9 mouse cellular contexts compared by ENCODE assay signal in genomic region chr11:61023416-61024200, GRCm38 (mm10). TPM values are rescaled to one million over a fixed set of nuclear protein-coding genes. Genes with fewer than 3 reads are reported as not detected.
DNase-seq lines count a peak whose midpoint lies in the region; ATAC-seq and TF ChIP-seq lines count a peak whose summit lies in the region.
"Had no signal": no experiment of that assay in that cellular context is flagged by ENCODE, and none has a peak within 500 bp of the region (broad histone marks: within the 10 kb centered on the region; RNA-seq: fewer than 3 reads in every experiment).

No protein-coding gene starts in this region.

- intact Hi-C loops in heart, postnatal 25 days (cut with DNase I), result loop anchor here (5.0 kb wide), 1 partner anchor 36 kb away; no protein-coding TSS in a partner anchor
- intact Hi-C loops in left cerebral cortex, postnatal 25 days (cut with DNase I), result no loop called here

- no peak for TF ChIP-seq POLR2A in limb, embryonic 14.5 days (IDR thresholded peaks at IDR 0.05; ENCODE audit: borderline replicate concordance, extremely low read depth, insufficient read depth, insufficient read length)

- 50% methylated on average over 9 of the region's 9 CpGs for WGBS in heart, embryonic 11.5 days (ENCODE audit: insufficient replicate concordance)
- WGBS in forebrain, embryonic 11.5 days, result 59% methylated on average over 9 of the region's 9 CpGs
- WGBS in limb, embryonic 14.5 days, result 51% methylated on average over 9 of the region's 9 CpGs

- H3K4me1 ChIP-seq in heart, embryonic 11.5 days (ENCODE audit: control insufficient read depth, insufficient read depth, low read length), result peaks cover 37% of the 10 kb centered on the region
- peaks cover 6% of the 10 kb centered on the region for H3K4me1 ChIP-seq in forebrain, embryonic 11.5 days (replicated peaks; ENCODE audit: control insufficient read depth, insufficient read depth, low read length)
- H3K4me1 ChIP-seq in limb, embryonic 14.5 days (ENCODE audit: control insufficient read depth, insufficient read depth, low read length), result 0 out of 2 replicates have a peak, but pooled peaks cover 6% of the 10 kb centered on the region

- peak overlapping the region; percentile 72 for H3K4me3 ChIP-seq in heart, embryonic 11.5 days (ENCODE audit: low read depth, low read length)
- no peak overlapping the region for H3K4me3 ChIP-seq in forebrain, embryonic 11.5 days (ENCODE audit: low read depth, low read length)
- peak overlapping the region; percentile 51; the same call in 1 of the 2 replicates for H3K4me3 ChIP-seq in limb, embryonic 14.5 days (replicated peaks; ENCODE audit: low read length)

- H3K9me3 ChIP-seq in heart, embryonic 11.5 days (replicated peaks; ENCODE audit: control insufficient read depth, low read length), result no peaks in the 10 kb centered on the region
- H3K9me3 ChIP-seq in forebrain, embryonic 11.5 days (ENCODE audit: control insufficient read depth, low read length), result no peaks in the 10 kb centered on the region
- no peaks in the 10 kb centered on the region for H3K9me3 ChIP-seq in limb, embryonic 14.5 days (ENCODE audit: control insufficient read depth, low read length)

- no peak for ATAC-seq in heart, embryonic 11.5 days (replicated peaks; ENCODE audit: insufficient number of reproducible peaks, low FRiP score, low TSS enrichment)
- ATAC-seq in forebrain, embryonic 11.5 days (replicated peaks; ENCODE audit: low FRiP score), result no peak
- no peak for ATAC-seq in limb, embryonic 14.5 days (ENCODE audit: low FRiP score, low read depth)
- ATAC-seq in megakaryocyte progenitor cell, adult 5-6 weeks (replicated peaks; ENCODE audit: poor library complexity), result no peak

- H3K36me3 ChIP-seq in heart, embryonic 11.5 days (ENCODE audit: control insufficient read depth, insufficient read depth, low read length), result no peaks in the 10 kb centered on the region
- no peaks in the 10 kb centered on the region for H3K36me3 ChIP-seq in forebrain, embryonic 11.5 days (ENCODE audit: control insufficient read depth, insufficient read depth, low read length)
- no peaks in the 10 kb centered on the region for H3K36me3 ChIP-seq in limb, embryonic 14.5 days (ENCODE audit: control insufficient read depth, insufficient read depth, low read length)

- H3K27me3 ChIP-seq in heart, embryonic 11.5 days (ENCODE audit: control insufficient read depth, insufficient read depth, low read length), result peaks cover 52% of the 10 kb centered on the region
- peaks cover 44% of the 10 kb centered on the region for H3K27me3 ChIP-seq in forebrain, embryonic 11.5 days (ENCODE audit: control insufficient read depth, insufficient read depth, low read length)
- H3K27me3 ChIP-seq in limb, embryonic 14.5 days (ENCODE audit: control insufficient read depth, insufficient read depth, low read length), result peaks cover 51% of the 10 kb centered on the region

- no peak overlapping the region for H3K9ac ChIP-seq in heart, embryonic 11.5 days (ENCODE audit: low read depth, low read length)
- H3K9ac ChIP-seq in forebrain, embryonic 11.5 days (ENCODE audit: low read length), result no peak overlapping the region
- no peak overlapping the region for H3K9ac ChIP-seq in limb, embryonic 14.5 days (ENCODE audit: low read depth, low read length, severe bottlenecking)

- DNase-seq in heart, postnatal 25 days (ENCODE audit: low spot score), result no peak
- peak; percentile 52 for DNase-seq in R1 (ENCODE audit: low read depth, low spot score)
- no peak for DNase-seq in forebrain, embryonic 11.5 days (ENCODE audit: low spot score)
- DNase-seq in limb, embryonic 14.5 days (ENCODE audit: low spot score), result no peak
- no peak for DNase-seq in spleen, adult 18-20 months
- DNase-seq in left cerebral cortex, postnatal 25 days (ENCODE audit: low spot score in 2 of 2), result no peak
- DNase-seq: lung, postnatal 10 days had no signal

- no peak overlapping the region for H3K27ac ChIP-seq in heart, embryonic 11.5 days (ENCODE audit: low read depth, low read length)
- H3K27ac ChIP-seq in forebrain, embryonic 11.5 days (ENCODE audit: low read depth, low read length), result no peak overlapping the region
- no peak overlapping the region for H3K27ac ChIP-seq in limb, embryonic 14.5 days (replicated peaks; ENCODE audit: low read depth, low read length)

- H3K4me2 ChIP-seq in heart, embryonic 11.5 days, result peak overlapping the region; percentile 95
- H3K4me2 ChIP-seq in forebrain, embryonic 11.5 days (ENCODE audit: low read depth, low read length, severe bottlenecking), result peak overlapping the region; percentile 88; the same call in 1 of the 2 replicates
- peak overlapping the region; percentile 96; the same call in 1 of the 2 replicates for H3K4me2 ChIP-seq in limb, embryonic 14.5 days (replicated peaks; ENCODE audit: low read depth, low read length, severe bottlenecking)

RNA-seq across cellular contexts. Expression of gene Kcnj12, which starts 1.2 kb away (rescaled TPM):
- polyA plus RNA-seq in heart, embryonic 11.5 days (2014; fragmentation: Nextera tagmentation; extraction: Ambion mirVana), result 1.5 and 2.0 TPM in 2 replicates
- 10 to 100 TPM; 25.2 to 28.6 TPM for total RNA-seq in heart, postnatal 25 days (2021)
- polyA plus RNA-seq in forebrain, embryonic 11.5 days (2014; fragmentation: Nextera tagmentation; extraction: Ambion mirVana), result 0.16 TPM in 1 of 2 replicates, not detected in the other
- polyA plus RNA-seq in limb, embryonic 14.5 days (2012; rRNA removed), result 0.47 and 0.55 TPM in 2 replicates
- polyA plus RNA-seq in limb, embryonic 14.5 days (2014; fragmentation: Nextera tagmentation; extraction: Ambion mirVana), result 0.14 and 0.62 TPM in 2 replicates
- total RNA-seq in megakaryocyte progenitor cell, adult 5-6 weeks (2015), result not detected in 2 replicates
- total RNA-seq in megakaryocyte progenitor cell, adult 5-6 weeks (2017), result not detected in 2 replicates
- 10 to 100 TPM; 17.4 to 19.6 TPM for total RNA-seq in left cerebral cortex, postnatal 25 days (2021)

Comparison
In these comparisons a context has a peak if more than half of its experiments do, and no peak if none do; other contexts are left out.
1. RNA of gene Kcnj12, which starts 1.2 kb away (total RNA-seq): 25.2 to 28.6 TPM in heart, postnatal 25 days and 17.4 to 19.6 TPM in left cerebral cortex, postnatal 25 days; not detected in megakaryocyte progenitor cell, adult 5-6 weeks; every median in the first group is over 10 times any median in the second.
2. Peak in every context shown above with its lines, with median percentiles within 50 percentile points of each other: H3K4me2 ChIP-seq.